Mouse (Mus musculus) heart, postnatal 0 days (tissue): ENCODE measurements around the gene Spryd4.

Experiments
- CTCF ChIP-seq: IDR thresholded peaks from 2 replicates; pipeline ENCODE4 v1.5.1; 2016; ENCODE audit warnings: antibody characterized with exemption, control low read depth, low read depth
- EP300 ChIP-seq: IDR thresholded peaks from 2 replicates; pipeline ENCODE4 v1.6.1; 2016; ENCODE audit warnings: antibody characterized with exemption, low read depth

DNA sequence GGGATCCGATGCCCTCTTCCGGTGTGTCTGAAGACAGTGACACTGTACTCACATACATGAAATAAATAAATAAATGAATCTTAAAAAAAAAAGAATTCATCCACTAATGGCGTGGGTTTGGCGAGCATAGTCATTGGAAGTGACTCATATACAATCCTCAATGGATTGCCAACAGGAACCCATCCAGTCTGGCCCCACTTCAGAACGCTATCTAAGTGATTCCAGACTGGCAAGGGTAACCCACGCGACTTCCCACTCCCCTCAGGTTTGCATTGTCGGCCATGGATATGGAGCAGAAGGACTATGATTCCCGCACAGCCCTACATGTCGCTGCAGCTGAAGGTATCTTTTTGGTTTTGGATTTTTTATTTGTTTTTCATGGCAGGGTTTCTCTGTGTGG lies 3.3 kb downstream of the Spryd4 start:
- TF ChIP-seq CTCF (no peak), EP300 (no peak)
